Mouse (Mus musculus) lung, postnatal 10 days (tissue): Measurements from ENCODE around the gene Fgf16.

Experiments used
- DNase-seq: peaks from one replicate; pipeline ENCODE4 v3.0.0; 2021

Fgf16 gene

GRCm38 (mm10) chrX:105764162-105765004 is at the start of gene Fgf16:
Gene Fgf16, plus strand, starts transcription at chrX:105764279.
- no peak for DNase-seq

- no peak for DNase-seq
These were observed 49.3 kb upstream of the Fgf16 start for GRCm38 (mm10) chrX:105714740-105715139.

GRCm38 (mm10) chrX:105715789-105716321 is 48.2 kb upstream of the Fgf16 start:
- no peak for DNase-seq

- no peak for DNase-seq
These were observed 45.7 kb upstream of the Fgf16 start for GRCm38 (mm10) chrX:105718388-105718787.

- DNase-seq = no peak
These were observed 45.1 kb upstream of the Fgf16 start for GRCm38 (mm10) chrX:105718943-105719342.

GRCm38 (mm10) chrX:105724174-105724573 is 39.9 kb upstream of the Fgf16 start:
- DNase-seq = no peak

GRCm38 (mm10) chrX:105762847-105763527 is 1.1 kb upstream of the Fgf16 start:
- no peak for DNase-seq

- DNase-seq = no peak
These were observed 467 bp upstream of the Fgf16 start for GRCm38 (mm10) chrX:105763612-105764011.

GRCm38 (mm10) chrX:105765005-105765706 is 1.1 kb downstream of the Fgf16 start:
- DNase-seq = no peak

- DNase-seq = no peak
These were observed 1.9 kb downstream of the Fgf16 start for GRCm38 (mm10) chrX:105766013-105766412.

GRCm38 (mm10) chrX:105767177-105767764 is 3.2 kb downstream of the Fgf16 start:
- DNase-seq = no peak

GRCm38 (mm10) chrX:105767932-105768331 is 3.9 kb downstream of the Fgf16 start:
- no peak for DNase-seq

- DNase-seq = no peak
These were observed 9.2 kb downstream of the Fgf16 start for GRCm38 (mm10) chrX:105773281-105773680.

- DNase-seq = no peak
These were observed 30.8 kb downstream of the Fgf16 start for GRCm38 (mm10) chrX:105794806-105795403.

- no peak for DNase-seq
These were observed 60.4 kb downstream of the Fgf16 start for GRCm38 (mm10) chrX:105824462-105824861.
